Mouse (Mus musculus): ENCODE measurements around the gene Gm15093. TPM values are rescaled to one million over a fixed set of nuclear protein-coding genes. Genes with fewer than 3 reads are reported as not detected.
"Not testable (repeated sequence)": the region's sequence is repeated elsewhere in the genome, so short reads cannot be mapped to it uniquely, and the experiment has no call there.

Gene Gm15093
- not detected in 2 replicates for polyA plus RNA-seq (2012)

DNA sequence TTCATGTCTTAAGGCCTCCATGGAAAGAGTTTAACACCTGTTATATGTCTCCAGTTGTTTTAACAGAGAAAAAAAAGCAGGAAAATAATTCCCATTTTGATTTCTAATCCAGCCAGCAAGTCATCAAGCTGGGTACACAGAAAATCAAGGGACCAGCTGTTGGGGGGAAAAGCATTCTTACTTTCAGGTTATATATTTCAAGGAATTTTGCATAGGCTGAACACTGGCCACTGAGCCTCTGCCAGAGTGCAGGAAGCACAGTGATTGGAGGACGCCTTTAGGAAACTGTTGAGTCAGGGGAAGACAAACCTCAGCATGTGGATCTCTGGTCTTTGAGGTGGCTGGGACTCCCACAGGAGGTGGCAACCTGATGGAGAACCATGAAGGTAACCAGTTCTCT is at the start of gene Gm15093:
Gene Gm15093 (plus strand): TSS at position 301 of the 400 bp plus-strand sequence.
- TF ChIP-seq GATA1 (IDR thresholded peaks at IDR 0.05; ENCODE audit: low read length) = not testable (repeated sequence)

Other genes with a start within 250 kb of the Gm15093 start
- not detected in 2 replicates for gene Ott, start 198.1 kb upstream of the Gm15093 start, polyA plus RNA-seq (2012)
- gene Gm15085, start 175.2 kb downstream of the Gm15093 start, polyA plus RNA-seq (2012) = not detected in 2 replicates

Measured in G1E-ER4 (cell line).